Mouse (Mus musculus) heart, adult 2 months (tissue): Measurements from ENCODE around the gene Katnb1. TPM values are rescaled to one million over a fixed set of nuclear protein-coding genes. Genes with fewer than 3 reads are reported as not detected.

Source experiments
- DNase-seq, 2 experiments: peaks; one replicate each; pipeline ENCODE4 v3.0.0; 2021
- H3K27ac ChIP-seq: fragments of 200-600 bp; 2 replicates; pipeline ENCODE4 v1.8.1; 2022
- H3K27me3 ChIP-seq: fragments of 200-500 bp; 2 replicates; pipeline ENCODE4 v1.6.1; 2012; ENCODE audit warnings: mild to moderate bottlenecking, low read length, inconsistent platforms, mixed read lengths; ENCODE audit not compliant: control insufficient read depth, insufficient read depth
- H3K36me3 ChIP-seq: fragments of 200-500 bp; 2 replicates; pipeline ENCODE4 v1.6.1; 2012; ENCODE audit warnings: low read length, inconsistent platforms; ENCODE audit not compliant: control insufficient read depth, insufficient read depth
- H3K4me1 ChIP-seq: fragments of 200-500 bp; 2 replicates; pipeline ENCODE4 v1.6.1; 2011; ENCODE audit warnings: low read length; ENCODE audit not compliant: control insufficient read depth, insufficient read depth
- H3K4me3 ChIP-seq: fragments of 200-600 bp; 2 replicates; pipeline ENCODE4 v1.8.1; 2022
- H3K79me2 ChIP-seq: fragments of 200-500 bp; replicated peaks from 2 replicates; pipeline ENCODE4 v1.6.1; 2012; ENCODE audit warnings: mild to moderate bottlenecking, inconsistent platforms, low read length, moderate library complexity, mixed read lengths; ENCODE audit not compliant: control insufficient read depth, insufficient read depth
- H3K9ac ChIP-seq: fragments of 200-500 bp; 2 replicates; pipeline ENCODE4 v1.6.1; 2012; ENCODE audit warnings: low read depth, mild to moderate bottlenecking, control low read depth, inconsistent platforms, low read length, mixed read lengths
- CTCF ChIP-seq: fragments of 200-600 bp; IDR thresholded peaks from 2 replicates; pipeline ENCODE4 v1.8.1; 2022; ENCODE audit warnings: antibody characterized with exemption, mild to moderate bottlenecking, moderate library complexity
- EP300 ChIP-seq: fragments of 200-500 bp; IDR thresholded peaks from 2 replicates; pipeline ENCODE4 v1.6.1; 2011; ENCODE audit warnings: low read depth, low read length, control low read depth; ENCODE audit not compliant: insufficient read depth
- POLR2A ChIP-seq: fragments of 200-500 bp; IDR thresholded peaks from 2 replicates; pipeline ENCODE4 v1.6.1; 2011; ENCODE audit warnings: mild to moderate bottlenecking, low read depth, low read length, control low read depth; ENCODE audit not compliant: insufficient read depth
- WGBS: fragments of 180-500 bp; shearing (Covaris S2); methylation state at CpG from one replicate; pipeline ENCODE4 v1.1.7; 2018; 5-methylcytosine and 5-hydroxymethylcytosine counted together
- intact Hi-C: fragments of 180-260 bp; cut with DNase I; formaldehyde crosslinking; loops from one replicate; pipeline ENCODE4 v1.15.1; 2025
- polyA plus RNA-seq: library from polyadenylated mRNA; depleted of rRNA; stranded (reverse); fragments of >200 nt; gene quantifications from 2 replicates; pipeline ENCODE4 v1.2.3, GENCODE M21; 2012; rRNA removed
- total RNA-seq, 2 experiments: library from RNA; stranded (reverse); gene quantifications; 2 replicates each; pipeline ENCODE4 v1.2.3; 2021

The Katnb1 gene
- total and polyA plus RNA-seq, 3 experiments: 4.5 to 9.1 (median 5.9) TPM

GRCm38 (mm10) chr8:95149426-95149825 lies 68.4 kb downstream of the Katnb1 start:
- Histone ChIP-seq H3K4me1 (no peaks in the 10 kb centered on the region; the same call in 1 of the 2 replicates), H3K36me3 (no peaks in the 10 kb centered on the region), H3K27me3 (no peaks in the 10 kb centered on the region), H3K79me2 (no peaks in the 10 kb centered on the region), H3K9ac (no peak overlapping the region), H3K27ac (no peak overlapping the region), H3K4me3 (no peak overlapping the region)
- TF ChIP-seq POLR2A (no peak), EP300 (no peak), CTCF (no peak)
- intact Hi-C loops: no loop called here
- 51% methylated on average over 10 of the region's 10 CpGs for WGBS
- no peak for DNase-seq

GRCm38 (mm10) chr8:95150608-95151007 lies 69.6 kb downstream of the Katnb1 start:
- no peak for DNase-seq
- WGBS: 69% methylated on average over 3 of the region's 3 CpGs
- TF ChIP-seq CTCF: no peak
- no peak for TF ChIP-seq EP300
- TF ChIP-seq POLR2A: no peak

More at GRCm38 (mm10) chr8:95150608-95151007, 69.6 kb downstream of the Katnb1 start:
- Histone ChIP-seq H3K27me3 (no peaks in the 10 kb centered on the region), H3K9ac (no peak overlapping the region), H3K79me2 (no peaks in the 10 kb centered on the region), H3K4me3 (no peak overlapping the region), H3K4me1 (no peaks in the 10 kb centered on the region), H3K27ac (no peak overlapping the region), H3K36me3 (no peaks in the 10 kb centered on the region)
- intact Hi-C loops: no loop called here

Other genes starting within 250 kb of the Katnb1 start
- gene Coq9, start 242.9 kb upstream of the Katnb1 start, total RNA-seq: 100 to 1,000 TPM; 545 to 681 TPM
- 823 and 843 TPM in 2 replicates for gene Coq9, start 242.9 kb upstream of the Katnb1 start, polyA plus RNA-seq
- 10 to 100 TPM; 81.9 to 98.6 TPM for gene Ciapin1, start 242.8 kb upstream of the Katnb1 start, total RNA-seq
- gene Ciapin1, start 242.8 kb upstream of the Katnb1 start, polyA plus RNA-seq: 57.2 TPM in 2 replicates
- 10 to 100 TPM; 55.9 to 69.5 TPM for gene Polr2c, start 223.7 kb upstream of the Katnb1 start, total RNA-seq
- 142 and 198 TPM in 2 replicates for gene Polr2c, start 223.7 kb upstream of the Katnb1 start, polyA plus RNA-seq
- gene Dok4, start 204.9 kb upstream of the Katnb1 start, total RNA-seq: 10 to 100 TPM; 13.7 to 14.8 TPM
- gene Dok4, start 204.9 kb upstream of the Katnb1 start, polyA plus RNA-seq: 23.0 and 36.2 TPM in 2 replicates
- 1 to 10 TPM; 5.0 to 5.7 TPM for gene Ccdc102a, start 163.1 kb upstream of the Katnb1 start, total RNA-seq
- 5.2 and 6.4 TPM in 2 replicates for gene Ccdc102a, start 163.1 kb upstream of the Katnb1 start, polyA plus RNA-seq
- gene Adgrg5, start 157.5 kb upstream of the Katnb1 start, total RNA-seq: under 1 TPM; 0.08 to 0.27 TPM
- 0.62 and 0.97 TPM in 2 replicates for gene Adgrg5, start 157.5 kb upstream of the Katnb1 start, polyA plus RNA-seq
- gene Adgrg1, start 106.4 kb upstream of the Katnb1 start, total RNA-seq: 10 to 100 TPM; 52.1 to 67.8 TPM
- gene Adgrg1, start 106.4 kb upstream of the Katnb1 start, polyA plus RNA-seq: 96.1 and 107 TPM in 2 replicates
- 1 to 10 TPM; 1.3 to 2.5 TPM for gene Adgrg3, start 63.5 kb upstream of the Katnb1 start, total RNA-seq
- gene Adgrg3, start 63.5 kb upstream of the Katnb1 start, polyA plus RNA-seq: 4.3 and 4.9 TPM in 2 replicates
- gene Drc7, start 26.1 kb upstream of the Katnb1 start, total RNA-seq: not detected
- 0.41 TPM in 1 of 2 replicates, not detected in the other for gene Drc7, start 26.1 kb upstream of the Katnb1 start, polyA plus RNA-seq
- 10 to 100 TPM; 76.2 to 93.4 TPM for gene Kifc3, start 121.6 kb downstream of the Katnb1 start, total RNA-seq
- gene Kifc3, start 121.6 kb downstream of the Katnb1 start, polyA plus RNA-seq: 58.7 and 64.9 TPM in 2 replicates
- under 1 TPM; 0.61 to 0.63 TPM for gene Cngb1, start 225.4 kb downstream of the Katnb1 start, total RNA-seq
- gene Cngb1, start 225.4 kb downstream of the Katnb1 start, polyA plus RNA-seq: 1.00 and 1.2 TPM in 2 replicates
- gene Tepp, start 229.4 kb downstream of the Katnb1 start, total RNA-seq: not detected
- 0.44 and 0.59 TPM in 2 replicates for gene Tepp, start 229.4 kb downstream of the Katnb1 start, polyA plus RNA-seq